Mouse (Mus musculus): Measurements from ENCODE around the gene Gnptg. TPM values are rescaled to one million over a fixed set of nuclear protein-coding genes. Genes with fewer than 3 reads are reported as not detected.

Gnptg gene
- polyA plus RNA-seq, 1 experiment: 27.6 TPM

- Histone ChIP-seq H3K4me1 (ENCODE audit: control insufficient read depth, insufficient read depth, insufficient read length, low read length) (peaks cover 3% of the 10 kb centered on the region; the same call in 1 of the 2 replicates), H3K27ac (replicated peaks; ENCODE audit: low read depth, low read length) (peak overlapping the region; percentile 75), H3K4me3 (ENCODE audit: insufficient read depth, low read depth, low read length) (peak overlapping the region; percentile 74)
Observed at GRCm38 (mm10) chr17:25184961-25185360, 55.0 kb downstream of the Gnptg start.

GRCm38 (mm10) chr17:25184129-25184691 lies 55.7 kb downstream of the Gnptg start, which contains the start of gene BC003965:
Gene BC003965 (plus strand): TSS chr17:25184554.
- peak within 1 kb of the TSS; percentile 74 for H3K4me3 ChIP-seq (ENCODE audit: insufficient read depth, low read depth, low read length)
- peak within 1 kb of the TSS; percentile 95 for H3K27ac ChIP-seq (replicated peaks; ENCODE audit: low read depth, low read length)
- H3K4me1 ChIP-seq (ENCODE audit: control insufficient read depth, insufficient read depth, insufficient read length, low read length): no peaks in the 10 kb centered on the region; the same call in 1 of the 2 replicates

Other genes with a start within 250 kb of the Gnptg start
- 4.2 and 4.8 TPM in 2 replicates for gene Cramp1l, start 224.3 kb downstream of the Gnptg start, polyA plus RNA-seq (2012; ENCODE audit: insufficient read depth, insufficient read length, missing spikeins)
- 3.8 and 4.1 TPM in 2 replicates for gene Ift140, start 224.0 kb downstream of the Gnptg start, polyA plus RNA-seq (2012; ENCODE audit: insufficient read depth, insufficient read length, missing spikeins)
- gene Tmem204, start 156.5 kb downstream of the Gnptg start, polyA plus RNA-seq (2012; ENCODE audit: insufficient read depth, insufficient read length, missing spikeins): 13.1 and 22.6 TPM in 2 replicates
- 10.1 and 12.9 TPM in 2 replicates for gene Telo2, start 124.2 kb downstream of the Gnptg start, polyA plus RNA-seq (2012; ENCODE audit: insufficient read depth, insufficient read length, missing spikeins)
- not detected in 2 replicates for gene Ptx4, start 119.4 kb downstream of the Gnptg start, polyA plus RNA-seq (2012; ENCODE audit: insufficient read depth, insufficient read length, missing spikeins)
- gene Clcn7, start 106.7 kb downstream of the Gnptg start, polyA plus RNA-seq (2012; ENCODE audit: insufficient read depth, insufficient read length, missing spikeins): 9.6 and 11.5 TPM in 2 replicates
- not detected in 2 replicates for gene Ccdc154, start 77.7 kb downstream of the Gnptg start, polyA plus RNA-seq (2012; ENCODE audit: insufficient read depth, insufficient read length, missing spikeins)
- gene Gm38655, start 64.7 kb downstream of the Gnptg start, polyA plus RNA-seq (2012; ENCODE audit: insufficient read depth, insufficient read length, missing spikeins): not detected in 2 replicates
- 27.3 and 36.9 TPM in 2 replicates for gene BC003965, start 55.6 kb downstream of the Gnptg start, polyA plus RNA-seq (2012; ENCODE audit: insufficient read depth, insufficient read length, missing spikeins)
- gene Unkl, start 51.7 kb downstream of the Gnptg start, polyA plus RNA-seq (2012; ENCODE audit: insufficient read depth, insufficient read length, missing spikeins): 2.5 and 4.3 TPM in 2 replicates
- gene Tsr3, start within 50 bp of the Gnptg start, polyA plus RNA-seq (2012; ENCODE audit: insufficient read depth, insufficient read length, missing spikeins): 9.9 and 13.1 TPM in 2 replicates
- gene Baiap3, start 16.2 kb upstream of the Gnptg start, polyA plus RNA-seq (2012; ENCODE audit: insufficient read depth, insufficient read length, missing spikeins): 1.1 and 2.9 TPM in 2 replicates
- 56.0 and 66.5 TPM in 2 replicates for gene Ube2i, start 34.5 kb upstream of the Gnptg start, polyA plus RNA-seq (2012; ENCODE audit: insufficient read depth, insufficient read length, missing spikeins)
- not detected in 2 replicates for gene Prss34, start 58.3 kb upstream of the Gnptg start, polyA plus RNA-seq (2012; ENCODE audit: insufficient read depth, insufficient read length, missing spikeins)
- gene Prss28, start 68.5 kb upstream of the Gnptg start, polyA plus RNA-seq (2012; ENCODE audit: insufficient read depth, insufficient read length, missing spikeins): not detected in 2 replicates
- not detected in 2 replicates for gene Prss29, start 78.5 kb upstream of the Gnptg start, polyA plus RNA-seq (2012; ENCODE audit: insufficient read depth, insufficient read length, missing spikeins)
- 0.63 TPM in 1 of 2 replicates, not detected in the other for gene Tpsab1, start 105.4 kb upstream of the Gnptg start, polyA plus RNA-seq (2012; ENCODE audit: insufficient read depth, insufficient read length, missing spikeins)
- 6.1 and 8.8 TPM in 2 replicates for gene Tpsb2, start 126.2 kb upstream of the Gnptg start, polyA plus RNA-seq (2012; ENCODE audit: insufficient read depth, insufficient read length, missing spikeins)
- gene Tpsg1, start 129.1 kb upstream of the Gnptg start, polyA plus RNA-seq (2012; ENCODE audit: insufficient read depth, insufficient read length, missing spikeins): 0.99 TPM in 1 of 2 replicates, not detected in the other
- 1.3 TPM in 1 of 2 replicates, not detected in the other for gene Cacna1h, start 193.7 kb upstream of the Gnptg start, polyA plus RNA-seq (2012; ENCODE audit: insufficient read depth, insufficient read length, missing spikeins)
- not detected in 2 replicates for gene Tekt4, start 214.5 kb upstream of the Gnptg start, polyA plus RNA-seq (2012; ENCODE audit: insufficient read depth, insufficient read length, missing spikeins)

All from brown adipose tissue, adult 24 weeks (tissue).